Mouse (Mus musculus) hindbrain, embryonic 13.5 days (tissue): ENCODE measurements around the gene Htt. TPM values are rescaled to one million over a fixed set of nuclear protein-coding genes. Genes with fewer than 3 reads are reported as not detected.
"Not testable (repeated sequence)": the region's sequence is repeated elsewhere in the genome, so short reads cannot be mapped to it uniquely, and the experiment has no call there.

Experiments used
- ATAC-seq: fragments of 200-750 bp; cut with Nextera tagmentation; 2 replicates; pipeline ENCODE4 v1.8.0; 2017; ENCODE audit warnings: moderate TSS enrichment; ENCODE audit not compliant: low FRiP score
- H3K27ac ChIP-seq: fragments of 300-500 bp; sonication (generic); 2 replicates; pipeline ENCODE4 v1.5.1; 2015; ENCODE audit warnings: inconsistent platforms, mild to moderate bottlenecking, moderate library complexity
- H3K27me3 ChIP-seq: fragments of 300-500 bp; sonication (generic); 2 replicates; pipeline ENCODE4 v1.6.1; 2015; ENCODE audit warnings: mild to moderate bottlenecking, inconsistent platforms
- H3K36me3 ChIP-seq: fragments of 300-500 bp; sonication (generic); 2 replicates; pipeline ENCODE4 v1.6.1; 2015; ENCODE audit warnings: mild to moderate bottlenecking, inconsistent platforms
- H3K4me1 ChIP-seq: fragments of 300-500 bp; sonication (generic); replicated peaks from 2 replicates; pipeline ENCODE4 v1.6.1; 2015; ENCODE audit warnings: inconsistent platforms
- H3K4me2 ChIP-seq: fragments of 300-500 bp; sonication (generic); 2 replicates; pipeline ENCODE4 v1.6.1; 2015; ENCODE audit warnings: inconsistent platforms, mild to moderate bottlenecking, moderate library complexity
- H3K4me3 ChIP-seq: fragments of 300-500 bp; sonication (generic); 2 replicates; pipeline ENCODE4 v1.5.1; 2015; ENCODE audit warnings: mild to moderate bottlenecking, inconsistent platforms
- H3K9ac ChIP-seq: fragments of 300-500 bp; sonication (generic); 2 replicates; pipeline ENCODE4 v1.6.1; 2015; ENCODE audit warnings: mild to moderate bottlenecking, inconsistent platforms
- H3K9me3 ChIP-seq: fragments of 300-500 bp; sonication (generic); 2 replicates; pipeline ENCODE4 v1.6.1; 2016; ENCODE audit warnings: inconsistent platforms
- WGBS: fragments of 180-500 bp; shearing (Covaris S2); methylation state at CpG from one replicate; pipeline ENCODE4 v1.1.7; 2015; 5-methylcytosine and 5-hydroxymethylcytosine counted together
- polyA plus RNA-seq: library from polyadenylated mRNA; unstranded; fragments of >200 nt; fragmentation: Nextera tagmentation; extraction: Ambion mirVana; gene quantifications from 2 replicates; pipeline ENCODE4 v1.2.1, GENCODE M21; 2015

Htt gene
- polyA plus RNA-seq: 13.1 and 15.6 TPM in 2 replicates

DNA sequence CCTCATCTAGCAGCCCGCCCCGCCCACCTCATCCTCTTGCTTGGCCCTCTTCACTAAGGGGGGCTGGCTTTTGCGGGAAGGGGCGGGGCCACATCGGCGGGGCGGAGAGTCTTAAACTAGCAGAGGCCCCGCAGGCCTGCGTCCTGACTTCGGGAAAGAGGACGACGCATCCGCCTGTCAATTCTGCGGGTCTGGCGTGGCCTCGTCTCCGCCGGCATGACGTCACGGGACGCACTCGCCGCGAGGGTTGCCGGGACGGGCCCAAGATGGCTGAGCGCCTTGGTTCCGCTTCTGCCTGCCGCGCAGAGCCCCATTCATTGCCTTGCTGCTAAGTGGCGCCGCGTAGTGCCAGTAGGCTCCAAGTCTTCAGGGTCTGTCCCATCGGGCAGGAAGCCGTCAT, at the start of gene Htt:
Gene Htt, plus strand, starts transcription at position 232 of the 400 bp plus-strand sequence.
- peak; percentile 99 for ATAC-seq
- peak within 1 kb of the TSS; percentile 97 for H3K9ac ChIP-seq
- no peaks in the 10 kb centered on the region for H3K36me3 ChIP-seq
- H3K4me2 ChIP-seq: peak within 1 kb of the TSS; percentile 86
- no peaks in the 10 kb centered on the region for H3K9me3 ChIP-seq
- H3K4me3 ChIP-seq: peak within 1 kb of the TSS; percentile 99
- H3K4me1 ChIP-seq: peaks cover 25% of the 10 kb centered on the region
- H3K27me3 ChIP-seq: no peaks in the 10 kb centered on the region
- under 1% methylated on average over 34 of the region's 35 CpGs for WGBS
- H3K27ac ChIP-seq: peak within 1 kb of the TSS; percentile 96

DNA sequence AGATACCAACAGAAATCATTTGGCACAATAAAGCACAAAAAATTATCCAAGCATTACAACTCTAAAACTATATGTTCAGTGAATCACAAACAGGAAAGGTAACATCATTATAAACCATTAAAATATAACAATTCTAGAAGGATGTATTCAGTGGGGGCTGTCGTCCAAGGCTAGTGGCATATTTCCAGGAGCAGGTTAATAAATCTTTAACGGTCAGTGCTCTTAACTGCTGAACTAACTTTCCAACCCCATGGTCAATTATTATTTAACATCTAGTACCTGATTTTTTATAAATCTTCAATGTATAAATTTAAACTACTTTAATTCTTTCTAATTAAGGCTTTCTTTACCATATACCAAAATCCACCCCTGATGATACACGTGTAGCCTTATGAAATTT, 47.2 kb upstream of the Htt start:
- not testable (repeated sequence) for H3K27me3 ChIP-seq, H3K27ac ChIP-seq, ATAC-seq, H3K4me3 ChIP-seq, H3K4me1 ChIP-seq, H3K9me3 ChIP-seq, H3K4me2 ChIP-seq, H3K9ac ChIP-seq, H3K36me3 ChIP-seq
- 88% methylated on average over 3 of the region's 3 CpGs for WGBS

- Histone ChIP-seq H3K27me3 (no peaks in the 10 kb centered on the region), H3K36me3 (no peaks in the 10 kb centered on the region), H3K9ac (no peak overlapping the region), H3K27ac (no peak overlapping the region), H3K4me3 (no peak overlapping the region), H3K9me3 (no peaks in the 10 kb centered on the region), H3K4me1 (no peaks in the 10 kb centered on the region), H3K4me2 (no peak overlapping the region)
- ATAC-seq: no peak
- WGBS: 86% methylated on average over 5 of the region's 5 CpGs
These were observed 46.7 kb upstream of the Htt start for GRCm38 (mm10) chr5:34714816-34715215.

DNA sequence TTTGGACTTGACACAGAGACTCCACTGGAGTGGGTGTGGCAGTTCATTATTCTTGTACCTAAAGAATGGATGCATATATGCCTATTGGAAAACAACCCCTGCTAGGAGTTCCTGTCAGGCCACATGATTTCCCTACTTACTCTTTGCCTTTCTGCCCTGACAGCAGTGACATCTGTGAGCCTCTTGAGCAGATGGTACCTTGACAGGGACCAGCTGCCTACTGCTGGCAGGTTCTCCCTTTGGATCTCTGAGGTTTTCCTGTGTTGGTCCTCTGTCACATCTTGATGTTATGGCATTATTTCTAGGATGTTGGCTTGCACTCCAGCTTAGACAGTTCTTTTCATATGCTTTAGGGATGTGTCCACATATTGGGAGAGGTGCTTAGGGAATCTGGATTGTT, 32.4 kb upstream of the Htt start:
- no peak overlapping the region for H3K4me3 ChIP-seq

GRCm38 (mm10) chr5:34730255-34730654, 31.3 kb upstream of the Htt start:
- H3K4me2 ChIP-seq: no peak overlapping the region
- no peaks in the 10 kb centered on the region for H3K36me3 ChIP-seq
- H3K4me3 ChIP-seq: no peak overlapping the region
- H3K27me3 ChIP-seq: no peaks in the 10 kb centered on the region
- no peaks in the 10 kb centered on the region for H3K9me3 ChIP-seq
- ATAC-seq: no peak
- 73% methylated on average over 1 of the region's 1 CpGs for WGBS
- no peak overlapping the region for H3K27ac ChIP-seq
- no peaks in the 10 kb centered on the region for H3K4me1 ChIP-seq
- H3K9ac ChIP-seq: no peak overlapping the region

More for the DNA sequence above, 32.4 kb upstream of the Htt start:
- Histone ChIP-seq H3K36me3 (no peaks in the 10 kb centered on the region), H3K4me1 (no peaks in the 10 kb centered on the region), H3K9me3 (no peaks in the 10 kb centered on the region), H3K27me3 (no peaks in the 10 kb centered on the region), H3K4me2 (no peak overlapping the region), H3K9ac (no peak overlapping the region), H3K27ac (no peak overlapping the region)
- no peak for ATAC-seq

GRCm38 (mm10) chr5:34751477-34751876, 10.1 kb upstream of the Htt start:
- Histone ChIP-seq H3K27me3 (no peaks in the 10 kb centered on the region), H3K9me3 (no peaks in the 10 kb centered on the region), H3K4me2 (no peak overlapping the region), H3K36me3 (no peaks in the 10 kb centered on the region), H3K4me3 (no peak overlapping the region), H3K4me1 (no peaks in the 10 kb centered on the region), H3K9ac (no peak overlapping the region), H3K27ac (no peak overlapping the region)
- WGBS: 65% methylated on average over 3 of the region's 3 CpGs
- no peak for ATAC-seq

DNA sequence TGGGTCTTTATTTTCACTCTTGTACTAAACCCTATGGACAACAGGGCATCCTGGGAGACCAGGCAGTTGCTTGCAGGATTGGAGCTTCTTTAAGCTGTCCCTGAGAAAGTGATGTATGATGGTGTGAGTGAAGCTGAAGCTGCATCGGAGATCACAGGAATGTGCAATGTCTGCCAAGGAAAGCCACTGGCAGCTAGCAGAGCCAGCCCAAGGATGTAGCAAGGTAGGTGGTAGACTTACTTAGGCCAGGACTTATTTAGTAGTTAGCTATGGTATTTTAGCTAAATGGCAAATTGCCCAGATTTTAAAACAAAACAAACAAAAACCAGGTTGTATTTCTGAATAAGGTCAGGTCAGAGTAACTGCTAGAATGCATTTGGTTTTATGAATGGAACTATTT, 2.8 kb upstream of the Htt start:
- ATAC-seq: no peak
- WGBS: 78% methylated on average over 1 of the region's 1 CpGs
- no peaks in the 10 kb centered on the region for H3K36me3 ChIP-seq

GRCm38 (mm10) chr5:34760850-34761508, 561 bp upstream of the Htt start:
- Histone ChIP-seq H3K9me3 (no peaks in the 10 kb centered on the region), H3K27me3 (no peaks in the 10 kb centered on the region), H3K4me3 (peak overlapping the region; percentile 99), H3K4me2 (peak overlapping the region; percentile 86), H3K4me1 (peaks cover 25% of the 10 kb centered on the region), H3K27ac (peak overlapping the region; percentile 96), H3K36me3 (no peaks in the 10 kb centered on the region), H3K9ac (peak overlapping the region; percentile 97)
- 1% methylated on average over 19 of the region's 19 CpGs for WGBS
- no peak; the same call in 1 of the 2 replicates for ATAC-seq

More for the DNA sequence above, 2.8 kb upstream of the Htt start:
- peaks cover 20% of the 10 kb centered on the region for H3K4me1 ChIP-seq
- H3K9ac ChIP-seq: no peak overlapping the region
- H3K4me3 ChIP-seq: no peak overlapping the region
- H3K4me2 ChIP-seq: no peak overlapping the region
- no peaks in the 10 kb centered on the region for H3K9me3 ChIP-seq
- H3K27ac ChIP-seq: no peak overlapping the region
- H3K27me3 ChIP-seq: no peaks in the 10 kb centered on the region

DNA sequence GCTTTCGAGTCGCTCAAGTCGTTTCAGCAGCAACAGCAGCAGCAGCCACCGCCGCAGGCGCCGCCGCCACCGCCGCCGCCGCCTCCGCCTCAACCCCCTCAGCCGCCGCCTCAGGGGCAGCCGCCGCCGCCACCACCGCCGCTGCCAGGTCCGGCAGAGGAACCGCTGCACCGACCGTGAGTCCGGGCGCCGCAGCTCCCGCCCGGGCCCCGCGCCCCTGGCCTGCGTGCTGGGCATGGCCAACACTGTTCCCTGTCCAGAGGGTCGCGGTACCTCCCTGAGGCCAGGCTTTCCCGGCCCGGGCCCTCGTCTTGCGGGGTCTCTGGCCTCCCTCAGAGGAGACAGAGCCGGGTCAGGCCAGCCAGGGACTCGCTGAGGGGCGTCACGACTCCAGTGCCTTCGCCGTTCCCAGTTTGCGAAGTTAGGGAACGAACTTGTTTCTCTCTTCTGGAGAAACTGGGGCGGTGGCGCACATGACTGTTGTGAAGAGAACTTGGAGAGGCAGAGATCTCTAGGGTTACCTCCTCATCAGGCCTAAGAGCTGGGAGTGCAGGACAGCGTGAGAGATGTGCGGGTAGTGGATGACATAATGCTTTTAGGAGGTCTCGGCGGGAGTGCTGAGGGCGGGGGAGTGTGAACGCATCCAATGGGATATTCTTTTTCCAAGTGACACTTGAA, 533 bp downstream of the Htt start:
- Histone ChIP-seq H3K9ac (peak overlapping the region; percentile 97), H3K36me3 (no peaks in the 10 kb centered on the region), H3K4me3 (peak overlapping the region; percentile 99), H3K4me1 (peaks cover 25% of the 10 kb centered on the region), H3K9me3 (no peaks in the 10 kb centered on the region), H3K4me2 (peak overlapping the region; percentile 86), H3K27me3 (no peaks in the 10 kb centered on the region), H3K27ac (peak overlapping the region; percentile 96)
- WGBS: under 1% methylated on average over 45 of the region's 54 CpGs
- peak; percentile 74 for ATAC-seq

GRCm38 (mm10) chr5:34771818-34772217, 10.3 kb downstream of the Htt start:
- ATAC-seq: no peak
- no peak overlapping the region for H3K4me2 ChIP-seq
- H3K9me3 ChIP-seq: no peaks in the 10 kb centered on the region
- H3K27ac ChIP-seq: no peak overlapping the region
- no peaks in the 10 kb centered on the region for H3K36me3 ChIP-seq
- 93% methylated on average over 3 of the region's 3 CpGs for WGBS
- no peaks in the 10 kb centered on the region for H3K27me3 ChIP-seq
- no peaks in the 10 kb centered on the region for H3K4me1 ChIP-seq
- no peak overlapping the region for H3K4me3 ChIP-seq
- H3K9ac ChIP-seq: no peak overlapping the region

- no peak for ATAC-seq
- H3K27ac ChIP-seq: no peak overlapping the region
These were observed 11.2 kb downstream of the Htt start for GRCm38 (mm10) chr5:34772696-34773245.

GRCm38 (mm10) chr5:34773392-34773791, 11.9 kb downstream of the Htt start:
- Histone ChIP-seq H3K4me3 (no peak overlapping the region), H3K27ac (no peak overlapping the region), H3K27me3 (no peaks in the 10 kb centered on the region), H3K9ac (no peak overlapping the region), H3K9me3 (no peaks in the 10 kb centered on the region), H3K4me2 (no peak overlapping the region), H3K4me1 (no peaks in the 10 kb centered on the region), H3K36me3 (no peaks in the 10 kb centered on the region)
- WGBS: 95% methylated on average over 2 of the region's 2 CpGs
- no peak for ATAC-seq

More at GRCm38 (mm10) chr5:34772696-34773245, 11.2 kb downstream of the Htt start:
- Histone ChIP-seq H3K4me1 (no peaks in the 10 kb centered on the region), H3K9ac (no peak overlapping the region), H3K9me3 (no peaks in the 10 kb centered on the region), H3K4me3 (no peak overlapping the region), H3K4me2 (no peak overlapping the region), H3K27me3 (no peaks in the 10 kb centered on the region), H3K36me3 (no peaks in the 10 kb centered on the region)
- 96% methylated on average over 4 of the region's 4 CpGs for WGBS
